Mouse (Mus musculus): Measurements from ENCODE around the gene Aspn. TPM values are rescaled to one million over a fixed set of nuclear protein-coding genes. Genes with fewer than 3 reads are reported as not detected.
"Not testable (repeated sequence)": the region's sequence is repeated elsewhere in the genome, so short reads cannot be mapped to it uniquely, and the experiment has no call there.

Gene Aspn
- polyA plus RNA-seq, 1 experiment from 2014 or later, result 159 TPM

GRCm38 (mm10) chr13:49586062-49586461 is 41.8 kb downstream of the Aspn start:
- no peak overlapping the region for H3K27ac ChIP-seq
- H3K4me1 ChIP-seq, result peaks cover 7% of the 10 kb centered on the region; the same call in 1 of the 2 replicates
- WGBS, result 80% methylated on average over 6 of the region's 6 CpGs
- no peak overlapping the region for H3K4me2 ChIP-seq
- H3K27me3 ChIP-seq, result no peaks in the 10 kb centered on the region
- no peak for ATAC-seq (ENCODE audit: insufficient number of reproducible peaks, low FRiP score, low TSS enrichment, low read depth)
- no peaks in the 10 kb centered on the region for H3K36me3 ChIP-seq
- no peak overlapping the region for H3K9ac ChIP-seq
- H3K9me3 ChIP-seq, result no peaks in the 10 kb centered on the region
- no peak overlapping the region for H3K4me3 ChIP-seq

GRCm38 (mm10) chr13:49602541-49602940 is 58.3 kb downstream of the Aspn start:
- not testable (repeated sequence) for ATAC-seq (ENCODE audit: insufficient number of reproducible peaks, low FRiP score, low TSS enrichment, low read depth); H3K36me3 ChIP-seq; H3K9me3 ChIP-seq; H3K4me1 ChIP-seq; H3K4me2 ChIP-seq; H3K4me3 ChIP-seq; H3K27me3 ChIP-seq; H3K9ac ChIP-seq; H3K27ac ChIP-seq
- WGBS, result 85% methylated on average over 2 of the region's 2 CpGs

GRCm38 (mm10) chr13:49603603-49604002 is 59.4 kb downstream of the Aspn start:
- Histone ChIP-seq H3K9me3 (no peaks in the 10 kb centered on the region), H3K36me3 (0 out of 2 replicates have a peak, but pooled peaks cover 3% of the 10 kb centered on the region), H3K9ac (no peak overlapping the region), H3K27me3 (no peaks in the 10 kb centered on the region), H3K4me3 (no peak overlapping the region), H3K4me1 (no peaks in the 10 kb centered on the region), H3K27ac (peak overlapping the region; percentile 48; the same call in 1 of the 2 replicates), H3K4me2 (no peak overlapping the region)
- ATAC-seq (ENCODE audit: insufficient number of reproducible peaks, low FRiP score, low TSS enrichment, low read depth), result no peak

GRCm38 (mm10) chr13:49607714-49608113 is 63.5 kb downstream of the Aspn start, which contains the start of gene Ogn:
Gene Ogn, plus strand, starts transcription at chr13:49608046.
- no peak for ATAC-seq (ENCODE audit: insufficient number of reproducible peaks, low FRiP score, low TSS enrichment, low read depth)
- 14% methylated on average over 4 of the region's 4 CpGs for WGBS
- Histone ChIP-seq H3K36me3 (no peaks in the 10 kb centered on the region), H3K4me3 (peak within 1 kb of the TSS; percentile 37), H3K9ac (no peak within 1 kb of the TSS), H3K27ac (peak within 1 kb of the TSS; percentile 83), H3K27me3 (no peaks in the 10 kb centered on the region), H3K4me1 (no peaks in the 10 kb centered on the region), H3K4me2 (peak within 1 kb of the TSS; percentile 26; the same call in 1 of the 2 replicates), H3K9me3 (no peaks in the 10 kb centered on the region)

GRCm38 (mm10) chr13:49608589-49609322 is 64.5 kb downstream of the Aspn start:
- H3K4me2 ChIP-seq, result 0 out of 2 replicates have a peak overlapping the region, but pooled peaks have one; percentile 10
- peak overlapping the region; percentile 37 for H3K4me3 ChIP-seq
- H3K27ac ChIP-seq, result peak overlapping the region; percentile 83
- H3K9me3 ChIP-seq, result no peaks in the 10 kb centered on the region
- H3K27me3 ChIP-seq, result no peaks in the 10 kb centered on the region
- H3K36me3 ChIP-seq, result no peaks in the 10 kb centered on the region; the same call in 1 of the 2 replicates
- no peaks in the 10 kb centered on the region for H3K4me1 ChIP-seq
- no peak overlapping the region for H3K9ac ChIP-seq
- peak; percentile 65; the same call in 1 of the 2 replicates for ATAC-seq (ENCODE audit: insufficient number of reproducible peaks, low FRiP score, low TSS enrichment, low read depth)
- WGBS, result 25% methylated on average over 4 of the region's 4 CpGs

GRCm38 (mm10) chr13:49617021-49617420 is 72.8 kb downstream of the Aspn start:
- Histone ChIP-seq H3K27ac (no peak overlapping the region), H3K4me3 (no peak overlapping the region), H3K4me2 (no peak overlapping the region), H3K27me3 (no peaks in the 10 kb centered on the region), H3K9ac (no peak overlapping the region), H3K4me1 (0 out of 2 replicates have a peak, but pooled peaks cover 4% of the 10 kb centered on the region), H3K36me3 (peaks cover 29% of the 10 kb centered on the region), H3K9me3 (no peaks in the 10 kb centered on the region)
- WGBS, result 93% methylated on average over 3 of the region's 3 CpGs
- no peak for ATAC-seq (ENCODE audit: insufficient number of reproducible peaks, low FRiP score, low TSS enrichment, low read depth)

Other genes starting within 250 kb of the Aspn start
- gene Fgd3, start 224.1 kb upstream of the Aspn start, polyA plus RNA-seq (2015; fragmentation: Nextera tagmentation; extraction: Ambion mirVana), result 0.37 and 0.40 TPM in 2 replicates
- 41.1 and 42.0 TPM in 2 replicates for gene Bicd2, start 202.9 kb upstream of the Aspn start, polyA plus RNA-seq (2015; fragmentation: Nextera tagmentation; extraction: Ambion mirVana)
- gene Ippk, start 123.2 kb upstream of the Aspn start, polyA plus RNA-seq (2015; fragmentation: Nextera tagmentation; extraction: Ambion mirVana), result 14.2 and 14.7 TPM in 2 replicates
- gene Tes3-ps, start 51.1 kb upstream of the Aspn start, polyA plus RNA-seq (2015; fragmentation: Nextera tagmentation; extraction: Ambion mirVana), result 0.72 and 0.88 TPM in 2 replicates
- 4.0 and 7.2 TPM in 2 replicates for gene Ecm2, start 39.6 kb upstream of the Aspn start, polyA plus RNA-seq (2015; fragmentation: Nextera tagmentation; extraction: Ambion mirVana)
- 16.9 and 27.1 TPM in 2 replicates for gene Omd, start 38.0 kb downstream of the Aspn start, polyA plus RNA-seq (2015; fragmentation: Nextera tagmentation; extraction: Ambion mirVana)
- gene Ogn, start 63.6 kb downstream of the Aspn start, polyA plus RNA-seq (2015; fragmentation: Nextera tagmentation; extraction: Ambion mirVana), result 324 and 326 TPM in 2 replicates
- gene Cenpp, start 108.3 kb downstream of the Aspn start, polyA plus RNA-seq (2015; fragmentation: Nextera tagmentation; extraction: Ambion mirVana), result 19.5 and 21.5 TPM in 2 replicates
- 13.6 and 14.6 TPM in 2 replicates for gene Nol8, start 108.6 kb downstream of the Aspn start, polyA plus RNA-seq (2015; fragmentation: Nextera tagmentation; extraction: Ambion mirVana)
- gene Iars, start 137.7 kb downstream of the Aspn start, polyA plus RNA-seq (2015; fragmentation: Nextera tagmentation; extraction: Ambion mirVana), result 65.3 and 68.2 TPM in 2 replicates

All from limb, embryonic 15.5 days (tissue).